Mouse (Mus musculus) brain, embryonic 14.5 days (tissue): Measurements from ENCODE around the gene Cep55. TPM values are rescaled to one million over a fixed set of nuclear protein-coding genes. Genes with fewer than 3 reads are reported as not detected.

ENCODE experiments used
- DNase-seq: peaks from one replicate; pipeline ENCODE4 v3.0.0-alpha.2; 2011; ENCODE audit warnings: low read depth
- CTCF ChIP-seq: fragments of 200-500 bp; IDR thresholded peaks from 2 replicates; pipeline ENCODE4 v1.5.1; 2012; ENCODE audit warnings: inconsistent platforms, mild to moderate bottlenecking, moderate library complexity, borderline replicate concordance; ENCODE audit not compliant: insufficient read depth, insufficient read length; ENCODE audit errors: extremely low read depth
- POLR2A ChIP-seq: fragments of 200-500 bp; IDR thresholded peaks from 2 replicates; pipeline ENCODE4 v1.6.1; 2012; ENCODE audit warnings: mild to moderate bottlenecking, inconsistent platforms, borderline replicate concordance; ENCODE audit not compliant: poor library complexity, insufficient read depth, insufficient read length, severe bottlenecking; ENCODE audit errors: extremely low read depth
- polyA plus RNA-seq: library from polyadenylated mRNA; depleted of rRNA; stranded (reverse); fragments of >200 nt; gene quantifications from 2 replicates; pipeline ENCODE4 v1.2.3, GENCODE M21; 2012

Cep55 gene
- polyA plus RNA-seq, 1 experiment, result 9.3 TPM

DNA sequence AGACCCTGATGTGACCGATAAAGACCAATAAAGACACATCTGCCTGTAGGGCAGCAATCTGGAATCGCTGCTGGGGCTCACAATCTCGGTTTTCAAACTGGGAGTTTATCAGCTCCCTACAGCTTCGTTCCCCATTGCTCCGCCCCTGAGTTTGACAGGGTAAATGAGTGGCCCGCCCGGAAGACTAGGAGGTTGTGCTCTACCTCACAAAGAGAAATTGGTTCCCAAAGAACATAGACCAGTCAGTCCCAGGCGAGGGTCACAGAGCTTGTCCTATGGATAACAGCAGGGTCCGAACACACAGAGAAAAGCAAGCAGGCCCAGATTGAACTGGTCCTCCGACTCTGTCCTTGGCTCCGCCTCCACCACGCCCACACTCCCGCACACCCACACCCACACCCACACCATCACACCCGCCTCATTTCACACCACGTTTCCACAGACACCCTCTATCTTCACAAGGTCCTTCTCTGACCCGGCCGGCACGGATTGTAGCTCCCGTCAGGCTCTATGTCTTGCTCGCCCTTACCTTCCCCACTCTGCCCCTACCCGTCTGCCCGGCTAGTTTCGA lies 577 bp upstream of the Cep55 start:
- TF ChIP-seq CTCF (no peak), POLR2A (no peak)
- no peak for DNase-seq

DNA sequence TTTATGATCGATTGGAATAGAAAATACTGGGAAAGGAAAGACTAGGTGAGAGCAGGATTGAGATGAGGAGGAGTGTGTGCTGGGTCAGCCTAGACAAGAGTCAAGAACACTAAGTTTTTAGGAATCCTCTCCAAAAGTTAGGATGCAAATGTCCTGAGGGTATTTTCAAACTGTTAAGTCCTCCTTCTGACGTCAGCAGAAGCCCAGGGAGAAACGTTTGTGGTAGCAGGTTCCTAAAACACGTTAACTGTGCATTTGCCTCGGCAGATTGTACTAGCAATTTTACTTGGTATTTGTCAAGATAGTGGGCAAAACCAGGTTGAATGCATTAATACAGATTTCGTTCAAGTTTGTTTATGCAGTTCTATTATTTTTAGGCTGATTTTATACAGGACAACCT lies 987 bp downstream of the Cep55 start:
- TF ChIP-seq POLR2A (no peak), CTCF (no peak)
- DNase-seq, result peak; percentile 6

DNA sequence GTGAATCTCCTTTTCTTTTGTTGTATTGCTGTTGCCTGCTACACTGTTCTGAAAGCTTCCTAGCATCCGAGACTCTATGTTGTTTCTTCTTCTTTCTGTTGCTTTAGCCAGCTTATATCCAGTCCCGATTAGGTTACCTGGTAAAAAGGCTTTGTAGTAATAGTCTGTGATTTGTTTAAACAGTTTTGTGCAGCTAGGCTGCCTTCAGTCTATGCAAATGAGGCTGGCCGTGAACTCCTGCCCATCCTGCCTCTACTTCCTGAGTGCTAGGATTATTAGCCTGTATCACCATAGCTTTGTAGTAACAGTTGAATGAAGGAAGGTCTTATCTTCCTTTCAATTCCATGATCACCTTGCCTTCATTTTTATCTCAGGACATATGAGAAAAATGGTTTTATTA lies 1.5 kb downstream of the Cep55 start:
- DNase-seq, result no peak
- no peak for TF ChIP-seq POLR2A

DNA sequence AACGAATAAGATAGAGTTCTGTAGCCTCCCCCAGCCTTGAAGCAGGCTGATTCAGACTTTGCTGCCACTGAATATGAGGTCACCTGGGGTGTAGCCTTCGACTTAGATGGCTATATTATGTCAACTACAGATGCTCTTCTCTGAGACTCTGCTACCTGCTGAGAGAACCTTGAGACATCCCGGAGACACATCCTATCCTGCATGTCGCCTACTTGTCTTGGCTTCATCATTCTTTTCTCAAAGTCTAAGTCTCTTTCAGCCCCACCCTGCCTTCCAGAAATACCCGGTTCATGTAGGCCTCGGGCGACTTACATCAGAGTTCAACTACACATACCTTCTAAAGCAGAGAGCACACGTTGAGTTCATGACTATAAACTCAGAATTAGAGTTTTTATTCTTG lies 2.1 kb downstream of the Cep55 start:
- DNase-seq, result no peak
- no peak for TF ChIP-seq CTCF
- no peak for TF ChIP-seq POLR2A

DNA sequence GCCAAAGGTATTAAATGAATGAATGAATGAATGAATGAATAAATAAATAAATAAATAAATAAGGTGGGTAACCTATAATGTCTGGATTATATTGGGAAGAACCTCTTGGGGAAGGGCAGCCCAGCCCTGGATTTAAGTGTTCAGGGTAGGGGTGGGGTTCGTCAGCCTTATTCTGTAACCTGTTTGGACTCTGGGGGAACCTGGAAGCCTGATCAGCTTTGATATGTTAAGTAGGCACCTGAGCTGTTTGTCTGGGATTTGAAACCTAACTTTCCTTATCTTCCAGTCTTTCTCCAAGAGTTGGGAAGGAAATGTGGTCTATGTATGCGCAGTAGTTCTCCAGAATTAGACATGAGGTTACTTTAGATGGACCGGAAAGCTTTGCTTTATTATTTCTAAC lies 8.4 kb downstream of the Cep55 start:
- no peak for TF ChIP-seq POLR2A
- no peak for TF ChIP-seq CTCF
- no peak for DNase-seq

DNA sequence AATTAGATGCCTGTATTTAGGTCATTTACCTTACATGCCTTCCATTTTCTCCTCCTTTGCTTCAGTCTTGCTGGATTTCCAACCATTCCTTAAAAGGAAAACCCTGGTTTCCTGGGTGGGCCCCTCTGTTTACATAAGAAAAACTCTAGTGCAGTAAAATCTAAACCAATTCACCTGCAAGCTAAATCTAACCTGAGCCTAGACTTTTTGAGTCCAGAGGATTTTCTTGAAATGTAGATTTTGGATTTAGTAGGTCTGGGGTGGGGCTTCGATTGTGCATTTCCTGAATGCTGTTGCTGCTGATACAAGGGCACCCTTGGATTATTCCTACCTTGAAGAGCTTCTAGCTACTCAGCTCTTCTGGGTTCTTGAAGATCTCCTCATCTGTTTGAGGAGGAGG lies 9.2 kb downstream of the Cep55 start:
- no peak for DNase-seq
- TF ChIP-seq CTCF (no peak), POLR2A (no peak)

DNA sequence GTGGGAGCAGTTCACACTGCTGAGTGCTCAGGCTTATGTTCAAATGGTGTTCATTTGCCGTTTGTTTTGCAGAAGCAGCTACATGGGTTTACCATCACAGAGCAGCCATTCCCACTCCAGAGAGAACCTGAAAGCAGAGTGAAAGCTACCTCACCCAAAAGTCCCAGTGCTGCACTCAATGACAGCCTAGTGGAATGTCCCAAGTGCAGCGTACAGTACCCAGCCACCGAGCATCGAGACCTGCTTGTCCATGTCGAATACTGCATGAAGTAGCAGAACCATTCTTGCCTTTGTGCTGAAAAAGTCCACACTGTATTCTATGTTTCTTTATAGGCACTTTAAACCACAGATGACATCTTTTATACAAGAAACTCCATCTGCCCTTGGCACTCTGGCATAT lies 18.4 kb downstream of the Cep55 start:
- TF ChIP-seq CTCF (no peak), POLR2A (no peak)
- DNase-seq, result no peak

DNA sequence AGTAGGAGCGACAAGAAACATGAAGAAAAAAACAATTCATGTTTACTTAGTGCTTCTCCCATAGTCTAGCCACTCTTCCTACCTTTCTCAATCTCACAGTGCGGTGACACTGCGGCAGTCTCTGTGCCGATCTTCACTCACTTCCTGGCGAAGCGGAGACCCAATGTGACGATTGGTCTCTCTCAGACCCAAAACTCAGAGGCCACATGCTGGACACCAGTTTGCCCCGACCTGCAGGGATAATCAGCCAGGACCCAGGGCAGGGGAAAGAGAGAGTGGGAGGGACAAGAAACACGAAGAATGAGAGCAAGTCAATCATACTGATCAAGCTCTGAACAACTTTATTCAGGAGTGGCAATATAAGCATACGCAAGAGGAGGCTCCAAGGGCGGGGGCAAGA lies 20.2 kb downstream of the Cep55 start:
- TF ChIP-seq CTCF (no peak), POLR2A (no peak)
- no peak for DNase-seq

DNA sequence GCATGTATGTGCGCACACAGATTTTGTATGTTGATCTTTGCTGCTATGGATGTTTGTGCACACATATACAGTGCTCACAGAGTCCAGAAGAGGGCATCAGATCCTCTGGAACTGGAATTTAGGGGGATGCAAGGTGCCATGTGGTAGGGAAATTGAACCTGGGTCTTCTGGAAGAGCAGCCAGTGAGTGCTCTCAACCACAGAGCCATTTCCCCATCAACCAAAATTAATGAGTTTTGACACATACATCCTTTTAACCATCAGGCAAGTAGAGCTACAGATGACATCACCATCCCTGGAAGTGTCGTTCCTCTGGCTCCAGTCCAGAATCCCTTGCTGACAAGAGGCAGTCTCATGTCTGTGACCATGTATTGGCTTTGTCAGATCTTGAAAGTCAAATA lies 21.4 kb downstream of the Cep55 start:
- DNase-seq, result peak; percentile 68
- TF ChIP-seq POLR2A, result no peak
- TF ChIP-seq CTCF, result peak; percentile 34; the same call in 1 of the 2 replicates

DNA sequence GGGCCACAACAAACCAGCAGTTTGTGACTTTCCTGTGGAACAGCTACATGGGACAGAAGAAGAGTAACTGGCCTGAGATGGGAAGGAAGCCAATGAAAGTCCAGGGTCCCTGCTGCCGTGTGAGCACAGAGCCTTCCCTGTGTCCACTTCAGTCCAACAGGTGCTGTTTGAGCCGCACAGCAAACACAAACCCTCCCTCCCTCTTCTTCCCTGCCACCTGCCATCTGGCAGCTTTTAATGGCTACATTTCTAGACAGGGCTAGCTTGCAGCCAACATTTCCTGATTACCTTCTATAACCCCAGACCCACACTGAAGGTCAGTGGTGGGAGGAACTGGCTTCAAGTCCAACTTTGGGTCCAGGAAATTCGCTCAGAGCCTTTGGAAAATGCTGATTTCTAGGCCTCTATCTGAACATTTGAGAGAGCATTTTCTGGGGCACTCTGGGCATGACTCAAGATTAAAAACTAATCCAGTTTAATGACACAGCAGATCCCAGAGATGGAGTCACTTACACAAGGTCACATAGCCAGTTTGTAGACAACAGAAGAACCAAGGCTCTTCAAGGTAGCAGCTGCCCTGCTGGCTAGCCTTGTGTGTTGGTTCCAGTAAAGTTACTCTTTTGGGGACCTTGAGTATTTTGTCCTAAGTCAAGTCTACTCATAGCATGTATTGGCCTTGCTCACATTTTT lies 23.2 kb downstream of the Cep55 start:
- TF ChIP-seq POLR2A (no peak), CTCF (no peak)
- no peak for DNase-seq

DNA sequence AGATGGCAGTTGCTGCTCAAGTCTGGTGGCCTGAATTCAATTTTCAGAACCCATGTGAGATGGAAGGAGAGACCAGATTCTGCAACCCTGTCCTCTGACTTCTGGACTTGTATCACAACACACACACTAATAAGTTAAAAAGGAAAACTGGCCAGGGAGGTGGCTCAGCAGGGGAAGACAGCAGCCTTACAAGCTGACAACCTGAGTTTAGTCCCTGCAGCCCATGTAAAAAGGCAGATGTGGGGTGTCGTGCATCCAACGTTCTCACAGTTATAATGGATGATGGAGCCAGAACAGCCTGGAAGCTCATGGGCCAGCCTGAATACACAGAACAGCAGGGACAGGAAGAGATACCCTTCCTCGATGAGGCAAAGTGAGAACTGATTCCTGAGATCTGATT lies 26.6 kb downstream of the Cep55 start:
- DNase-seq, result no peak
- TF ChIP-seq CTCF, result no peak
- no peak for TF ChIP-seq POLR2A

DNA sequence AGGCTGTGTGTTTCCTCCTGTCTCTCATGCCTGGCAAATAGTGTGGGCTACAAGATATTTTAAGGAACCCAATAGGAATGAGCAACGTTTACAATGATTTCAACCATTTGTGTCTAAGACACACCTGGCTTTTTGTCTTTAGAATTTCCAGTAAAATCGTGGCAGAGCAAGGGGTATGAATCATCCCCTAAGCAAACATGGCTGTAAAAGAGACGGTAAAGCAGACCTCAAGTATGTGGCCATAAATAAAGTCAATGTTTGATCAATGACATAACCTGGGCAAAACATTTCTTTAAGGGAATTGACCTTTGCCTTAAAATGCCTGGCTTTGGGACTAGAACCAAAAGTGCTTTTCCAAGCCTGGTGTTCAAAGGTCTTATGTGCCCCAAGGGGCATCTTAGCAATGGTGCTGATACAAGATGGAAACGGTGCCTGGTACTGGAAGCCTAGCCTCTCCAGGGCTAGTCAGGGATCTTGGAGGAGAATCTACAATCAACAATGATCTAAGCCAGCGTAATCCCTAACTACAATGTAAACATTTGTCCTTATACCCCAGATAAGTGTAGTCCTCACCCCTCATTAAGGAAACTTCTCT lies 28.2 kb downstream of the Cep55 start:
- no peak for DNase-seq
- TF ChIP-seq POLR2A (no peak), CTCF (no peak)
